Mouse (Mus musculus): ENCODE measurements around the gene Ralgps2.

Gene Ralgps2

GRCm38 (mm10) chr1:156955926-156956760 lies 16.7 kb upstream of the Ralgps2 start:
- peak; percentile 95 for DNase-seq (ENCODE audit: low read depth, low spot score)

DNA sequence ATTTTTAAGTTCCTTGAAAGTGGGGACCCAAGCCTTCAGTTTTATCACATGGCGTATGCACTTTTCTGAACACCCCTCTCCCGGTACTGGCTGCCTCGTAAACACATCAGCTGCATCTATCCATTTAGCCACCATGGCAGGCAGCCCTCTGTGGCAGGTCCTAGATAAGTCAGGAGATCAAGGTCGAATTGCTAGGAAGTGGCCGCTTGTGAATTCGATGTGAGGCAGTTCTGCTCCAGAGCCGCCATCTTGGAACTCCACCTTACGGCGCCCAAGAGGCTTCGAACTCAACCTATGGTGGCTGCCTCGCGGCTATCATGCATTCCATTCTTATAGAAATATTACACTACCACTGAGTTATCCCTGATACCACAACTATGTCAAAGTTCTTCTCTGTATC lies 14.8 kb upstream of the Ralgps2 start:
- DNase-seq (ENCODE audit: low read depth, low spot score) = no peak

DNA sequence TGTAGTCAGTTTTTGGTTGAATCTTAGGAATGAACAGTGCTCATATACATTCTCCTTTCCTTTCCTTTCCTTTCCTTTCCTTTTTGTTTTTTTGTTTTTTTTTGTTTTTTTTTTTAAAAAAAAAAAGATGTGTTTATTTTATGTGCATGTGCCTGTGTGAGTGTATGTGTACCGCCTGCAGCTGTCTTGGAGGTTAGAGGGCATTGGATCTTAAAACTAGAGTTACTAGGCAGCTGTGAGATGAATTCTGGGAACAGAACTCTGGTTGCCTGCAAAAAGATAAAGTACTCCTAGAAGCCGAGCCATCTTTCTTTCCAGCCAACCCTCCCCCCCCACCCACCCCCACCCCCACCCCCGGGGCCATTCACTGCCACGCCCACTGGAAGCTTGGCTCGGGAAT lies 10.9 kb upstream of the Ralgps2 start:
- no peak for DNase-seq (ENCODE audit: low read depth, low spot score)

DNA sequence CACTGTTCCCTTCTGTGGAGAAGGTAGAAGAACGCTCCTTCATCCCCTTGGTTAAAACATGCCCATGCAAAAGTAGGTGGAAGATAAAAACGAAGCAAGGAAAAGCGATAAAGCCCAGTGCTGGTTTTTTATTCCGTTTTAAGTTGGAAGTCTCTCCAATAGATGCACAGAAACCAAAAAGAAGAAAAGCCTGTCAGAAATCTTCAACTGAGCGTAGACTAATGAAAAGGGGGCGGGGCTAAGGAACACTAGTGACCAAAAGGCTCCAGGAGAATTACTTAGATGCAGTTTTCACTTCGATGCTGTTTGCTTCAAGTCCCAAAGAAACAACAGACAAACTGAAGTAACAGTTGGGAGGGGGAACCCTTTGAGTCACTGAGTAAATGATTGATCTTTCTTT lies 1.2 kb upstream of the Ralgps2 start:
- DNase-seq (ENCODE audit: low read depth, low spot score) = no peak

- no peak for DNase-seq (ENCODE audit: low read depth, low spot score)
Observed at GRCm38 (mm10) chr1:156940142-156940522, 706 bp upstream of the Ralgps2 start.

- DNase-seq (ENCODE audit: low read depth, low spot score) = peak; percentile 93
Observed at GRCm38 (mm10) chr1:156938705-156939242, 652 bp downstream of the Ralgps2 start.

DNA sequence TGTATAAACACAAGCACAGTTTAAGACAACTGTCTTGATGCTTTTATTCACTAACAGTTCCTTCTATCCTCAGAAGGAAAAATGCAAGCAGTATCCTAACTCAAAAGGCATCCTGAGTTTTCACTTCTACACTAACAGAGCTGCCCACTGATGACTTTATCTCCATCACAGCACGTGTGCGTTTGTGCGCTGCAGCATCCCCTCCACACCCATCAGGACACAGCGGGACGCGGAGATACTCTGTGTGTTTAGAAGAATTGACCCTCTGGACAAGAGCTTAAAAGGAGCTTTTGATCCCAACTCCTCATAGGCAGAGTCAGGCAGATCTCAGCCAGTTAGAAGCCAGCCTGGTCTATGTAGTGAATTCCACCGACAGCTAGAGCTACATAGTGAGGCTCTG lies 2.0 kb downstream of the Ralgps2 start:
- DNase-seq (ENCODE audit: low read depth, low spot score) = no peak

- peak; percentile 87 for DNase-seq (ENCODE audit: low read depth, low spot score)
Observed at GRCm38 (mm10) chr1:156933712-156934111, 5.7 kb downstream of the Ralgps2 start.

- DNase-seq (ENCODE audit: low read depth, low spot score) = peak; percentile 23
Observed at GRCm38 (mm10) chr1:156932036-156932774, 7.2 kb downstream of the Ralgps2 start.

DNA sequence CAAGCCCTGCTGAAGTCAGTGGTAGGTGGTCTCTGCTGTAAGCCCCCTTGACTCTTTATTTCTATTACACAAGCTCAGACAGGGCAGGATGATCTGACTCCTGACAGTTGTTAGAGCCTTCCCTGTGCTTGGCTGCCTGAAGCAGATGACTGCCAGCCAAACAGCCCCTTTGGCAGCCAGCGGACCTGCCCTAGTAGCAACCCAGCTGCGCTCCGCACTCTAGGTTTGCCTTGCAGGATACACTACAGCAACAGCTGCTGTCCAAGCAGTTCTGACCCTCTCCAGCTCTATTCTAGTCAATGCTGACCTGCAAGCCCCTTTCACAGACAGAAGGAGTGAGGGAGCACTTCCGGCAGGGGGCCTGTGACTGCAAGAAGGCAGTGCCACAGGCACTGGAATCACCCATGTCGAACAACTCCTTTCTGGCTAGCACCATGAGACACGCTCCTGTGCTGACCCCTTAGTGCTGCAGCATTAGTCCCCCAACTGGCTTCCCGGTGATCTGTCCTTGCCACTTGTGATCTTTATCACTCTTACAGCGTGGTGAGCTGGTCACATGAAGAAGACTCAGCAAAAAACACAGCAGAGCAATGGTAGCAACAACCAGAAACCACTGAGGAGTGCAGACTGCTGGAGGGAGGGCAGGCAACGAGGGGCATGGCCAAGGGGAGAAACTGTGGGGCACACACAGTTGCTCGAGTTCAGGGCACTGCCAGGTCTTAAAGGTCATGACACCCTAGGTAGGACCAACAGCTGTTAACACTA lies 8.1 kb downstream of the Ralgps2 start:
- no peak for DNase-seq (ENCODE audit: low read depth, low spot score)

- no peak for DNase-seq (ENCODE audit: low read depth, low spot score)
Observed at GRCm38 (mm10) chr1:156930263-156930662, 9.2 kb downstream of the Ralgps2 start.

DNA sequence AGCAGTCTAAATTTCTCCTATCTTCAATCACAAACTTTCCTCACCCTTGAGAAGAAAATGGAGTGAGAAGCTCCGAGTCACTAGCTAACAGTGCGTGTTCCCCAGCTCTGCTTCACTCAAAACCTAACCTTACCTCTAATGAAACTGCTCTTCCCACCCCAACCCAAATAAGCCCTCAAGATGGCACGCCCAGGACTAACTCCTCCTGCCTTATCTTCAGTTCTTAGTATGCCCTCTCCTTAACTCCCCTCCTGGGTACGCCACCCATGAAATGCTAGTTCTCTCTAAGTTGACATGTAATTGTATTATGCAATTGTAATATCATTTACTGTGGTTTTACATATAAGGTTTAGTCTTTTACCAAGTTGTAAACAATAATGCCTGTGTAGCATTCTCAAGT lies 11.2 kb downstream of the Ralgps2 start:
- no peak for DNase-seq (ENCODE audit: low read depth, low spot score)

DNA sequence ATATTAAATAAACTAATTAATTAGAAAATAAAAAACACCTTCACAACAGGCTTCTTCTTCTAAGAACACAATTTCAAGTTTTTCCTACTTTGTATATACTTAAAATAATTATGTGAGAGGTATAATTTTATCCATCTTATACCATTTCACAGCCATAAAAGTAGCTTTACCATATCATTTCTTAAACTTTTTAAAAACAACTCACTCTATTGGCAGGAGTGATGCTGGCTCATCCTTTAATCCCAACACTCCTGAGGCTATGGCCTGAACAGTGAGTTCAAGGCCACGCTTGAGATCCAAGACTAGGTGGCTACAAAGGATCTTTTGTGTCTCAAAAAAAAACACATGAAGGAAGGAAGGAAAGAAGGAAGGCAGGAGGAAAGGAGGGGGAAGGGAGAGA lies 15.9 kb downstream of the Ralgps2 start:
- no peak for DNase-seq (ENCODE audit: low read depth, low spot score)

- DNase-seq (ENCODE audit: low read depth, low spot score) = no peak
Observed at GRCm38 (mm10) chr1:156922921-156923320, 16.5 kb downstream of the Ralgps2 start.

DNA sequence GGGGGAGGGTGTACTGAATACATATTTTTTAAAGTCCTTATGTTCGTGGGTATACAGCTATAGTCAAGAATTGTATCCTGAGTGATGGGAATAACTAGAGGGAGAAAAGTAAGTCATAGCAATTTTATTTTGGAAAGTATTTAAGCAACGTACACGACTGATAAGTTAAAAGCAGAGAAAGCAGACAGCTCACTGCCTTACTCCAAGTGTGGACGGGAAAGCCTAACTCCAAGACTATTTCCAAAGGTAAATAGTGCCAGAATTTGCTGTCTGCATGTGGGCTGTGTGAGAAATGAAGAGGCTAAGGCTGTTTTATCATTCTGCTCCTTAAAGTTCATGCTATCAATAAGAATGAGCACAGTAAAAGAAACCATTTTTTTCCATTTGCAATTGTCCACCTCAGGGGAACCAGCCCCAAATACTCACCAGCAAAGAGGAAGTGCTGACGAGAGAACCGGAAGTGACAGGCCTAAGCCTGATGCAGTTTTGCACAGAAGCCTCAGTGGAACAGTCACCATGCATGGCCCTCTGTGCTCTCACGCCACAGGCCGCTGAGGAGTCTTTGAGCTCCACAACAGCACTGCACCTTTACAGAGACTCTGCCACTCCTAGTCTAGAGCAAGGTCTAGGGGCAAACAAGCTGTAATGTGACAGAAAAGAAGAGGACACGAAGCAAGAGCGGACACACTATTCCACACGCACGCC lies 18.0 kb downstream of the Ralgps2 start:
- DNase-seq (ENCODE audit: low read depth, low spot score) = peak; percentile 77

DNA sequence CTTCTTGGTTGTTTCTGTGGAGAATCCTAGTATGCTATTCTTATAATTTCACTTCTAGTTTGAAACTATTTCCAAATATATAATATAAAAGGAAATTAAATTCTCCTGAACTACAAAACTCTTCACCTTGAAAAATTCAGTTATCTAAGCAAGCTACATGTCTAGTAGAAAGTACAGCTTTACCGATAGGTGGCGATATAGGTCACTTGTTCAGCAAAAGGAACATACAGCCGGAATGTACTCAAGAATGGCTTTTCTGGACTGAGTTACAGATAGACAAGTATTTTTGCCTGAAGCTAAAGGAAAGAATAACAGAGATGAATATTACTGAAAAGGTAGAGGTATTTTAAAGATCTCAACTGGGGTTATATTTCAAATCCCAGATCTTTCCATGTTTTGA lies 22.0 kb downstream of the Ralgps2 start:
- peak; percentile 76 for DNase-seq (ENCODE audit: low read depth, low spot score)

GRCm38 (mm10) chr1:156916361-156916760 lies 23.1 kb downstream of the Ralgps2 start:
- DNase-seq (ENCODE audit: low read depth, low spot score) = no peak

- DNase-seq (ENCODE audit: low read depth, low spot score) = no peak
Observed at GRCm38 (mm10) chr1:156914942-156915341, 24.5 kb downstream of the Ralgps2 start.

DNA sequence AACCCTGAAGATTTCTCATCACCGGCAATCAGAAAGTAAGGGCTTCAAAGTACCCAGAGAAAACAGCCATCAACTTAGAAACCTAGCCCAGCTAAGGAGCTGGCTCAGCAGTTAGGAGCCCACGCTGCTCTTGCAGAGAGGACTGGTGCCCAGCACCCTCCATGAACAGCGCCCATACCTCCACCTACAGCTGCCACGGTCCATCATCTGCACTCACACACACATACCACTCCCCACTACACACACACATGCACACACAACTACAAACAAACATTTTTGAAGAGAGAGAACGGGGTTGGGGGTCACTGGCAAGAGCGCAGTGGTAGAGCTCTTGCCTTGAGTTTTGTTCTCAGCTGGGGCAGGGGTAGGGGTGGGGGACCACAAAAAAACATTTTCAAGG lies 26.2 kb downstream of the Ralgps2 start:
- DNase-seq (ENCODE audit: low read depth, low spot score) = no peak

DNA sequence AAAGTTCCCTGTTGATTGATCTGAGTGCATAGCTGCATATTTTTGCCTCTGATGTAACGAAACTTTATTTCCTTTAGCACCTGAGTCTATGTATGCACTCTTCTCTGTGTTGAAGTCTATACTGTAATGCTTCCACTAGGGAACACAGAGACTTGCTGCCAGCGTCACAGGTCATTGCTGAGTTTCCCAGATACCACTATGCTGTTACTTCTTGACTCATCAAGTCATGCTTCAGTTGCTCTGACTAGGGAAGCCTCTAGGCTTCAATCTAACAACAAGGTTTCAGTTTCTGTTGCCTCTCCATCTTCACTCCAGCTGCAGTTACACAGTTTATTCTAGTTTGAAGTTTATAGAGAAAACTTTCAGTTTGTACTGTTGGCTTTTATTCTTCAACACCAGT lies 28.5 kb downstream of the Ralgps2 start:
- DNase-seq (ENCODE audit: low read depth, low spot score) = peak; percentile 82

GRCm38 (mm10) chr1:156909866-156910265 lies 29.6 kb downstream of the Ralgps2 start:
- no peak for DNase-seq (ENCODE audit: low read depth, low spot score)

Data from A20 (cell line).